Mouse (Mus musculus) frontal cortex, postnatal 10 days (tissue): ENCODE measurements around the gene Adarb2.
"Not testable (repeated sequence)": the region's sequence is repeated elsewhere in the genome, so short reads cannot be mapped to it uniquely, and the experiment has no call there.

Experiments
- DNase-seq, 2 experiments: peaks; one replicate each; pipeline ENCODE4 v3.0.0; 2022; ENCODE audit warnings: low spot score in 2 of 2, mixed read lengths in 1 of 2

Gene Adarb2

DNA sequence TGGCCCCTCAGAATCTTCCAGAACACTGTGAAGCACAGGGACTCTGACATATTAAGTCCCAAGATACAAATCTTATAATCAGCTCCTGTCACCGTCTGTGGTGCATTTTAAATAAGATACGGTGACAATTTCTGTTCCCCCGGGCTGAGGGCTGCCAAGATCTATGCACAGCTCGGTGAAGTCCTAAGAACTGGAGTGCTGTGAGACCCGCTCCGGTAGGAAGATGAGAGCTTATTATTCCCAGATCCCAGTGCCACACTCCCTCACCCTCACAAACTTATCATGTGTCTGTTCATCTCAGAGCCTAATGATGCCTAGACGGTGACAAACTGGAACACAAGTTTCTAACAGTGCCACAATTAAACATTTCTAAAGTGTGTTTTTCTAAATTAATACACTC, 384.8 kb downstream of the Adarb2 start:
- DNase-seq, result no peak

DNA sequence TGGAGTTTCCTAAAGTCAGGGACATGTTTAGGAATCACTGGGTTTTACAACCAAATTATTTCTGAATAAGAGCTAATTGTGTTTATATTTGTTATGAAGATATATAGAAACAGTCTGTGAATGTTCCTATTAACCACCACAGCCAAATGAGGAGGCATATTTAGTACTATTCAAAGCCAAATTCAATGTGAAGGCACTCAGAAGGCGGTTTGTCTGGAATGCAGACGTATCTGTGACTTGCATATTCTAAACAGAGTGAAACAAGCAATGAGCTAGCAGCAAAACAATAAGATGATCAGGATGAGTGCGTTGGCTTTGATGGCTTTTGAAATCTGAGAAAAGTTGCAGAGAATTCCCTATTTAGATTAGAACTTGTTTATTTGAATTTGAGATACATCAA, 387.8 kb downstream of the Adarb2 start:
- DNase-seq, result no peak

DNA sequence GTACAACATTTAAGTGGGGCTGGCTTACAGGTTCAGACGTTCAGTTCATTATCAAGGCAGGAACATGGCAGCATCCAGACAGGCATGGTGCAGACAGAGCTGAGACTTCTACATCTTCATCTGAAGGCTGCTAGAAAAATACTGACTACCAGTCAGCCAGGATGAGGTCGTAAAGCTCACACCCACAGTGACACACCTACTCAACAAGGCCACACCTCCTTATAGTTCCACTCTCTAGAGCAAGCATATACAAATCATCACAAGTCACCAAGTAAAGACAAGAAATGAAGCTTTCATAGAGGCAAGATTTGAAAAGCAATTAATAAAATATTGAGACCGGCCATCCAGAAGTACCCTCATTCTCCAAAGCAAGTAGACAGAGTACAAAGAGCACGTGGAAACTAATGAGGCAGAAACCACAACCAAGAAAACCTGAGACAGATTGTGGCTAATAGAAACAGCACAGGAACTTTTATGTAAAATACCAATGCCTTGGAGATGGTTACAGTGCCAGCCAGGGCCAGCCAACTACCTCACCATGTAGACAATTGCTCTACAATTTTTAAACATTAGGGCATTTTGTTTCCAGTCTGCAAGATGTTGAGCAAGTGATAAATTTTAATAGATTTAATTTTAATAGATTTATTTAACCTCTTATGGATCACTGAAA, 394.4 kb downstream of the Adarb2 start:
- no peak for DNase-seq

GRCm38 (mm10) chr13:8597647-8598017, 395.0 kb downstream of the Adarb2 start:
- DNase-seq, result no peak

- DNase-seq, result no peak
These were observed 403.0 kb downstream of the Adarb2 start for GRCm38 (mm10) chr13:8605645-8606044.

GRCm38 (mm10) chr13:8608040-8608439, 405.4 kb downstream of the Adarb2 start:
- DNase-seq, result no peak

GRCm38 (mm10) chr13:8608918-8609317, 406.3 kb downstream of the Adarb2 start:
- DNase-seq, result not testable (repeated sequence)

DNA sequence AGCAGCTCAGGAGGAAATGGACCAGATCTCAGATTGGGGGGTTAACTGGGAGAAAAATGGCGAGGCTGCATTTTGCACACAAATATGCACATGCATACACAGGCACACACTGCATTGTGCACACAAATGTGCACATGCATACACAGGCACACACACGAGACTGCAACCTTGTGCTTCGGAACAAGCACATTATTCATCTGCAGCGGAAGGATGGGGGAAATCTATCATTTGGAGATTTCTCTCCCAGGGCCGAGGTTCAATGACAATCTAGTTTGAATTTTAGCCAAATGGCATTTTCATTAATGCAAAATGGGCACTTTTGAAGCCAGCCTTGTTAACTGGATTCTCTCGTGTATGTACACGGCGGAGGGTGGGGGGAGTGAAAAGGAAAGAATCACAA, 408.3 kb downstream of the Adarb2 start:
- DNase-seq, result no peak

DNA sequence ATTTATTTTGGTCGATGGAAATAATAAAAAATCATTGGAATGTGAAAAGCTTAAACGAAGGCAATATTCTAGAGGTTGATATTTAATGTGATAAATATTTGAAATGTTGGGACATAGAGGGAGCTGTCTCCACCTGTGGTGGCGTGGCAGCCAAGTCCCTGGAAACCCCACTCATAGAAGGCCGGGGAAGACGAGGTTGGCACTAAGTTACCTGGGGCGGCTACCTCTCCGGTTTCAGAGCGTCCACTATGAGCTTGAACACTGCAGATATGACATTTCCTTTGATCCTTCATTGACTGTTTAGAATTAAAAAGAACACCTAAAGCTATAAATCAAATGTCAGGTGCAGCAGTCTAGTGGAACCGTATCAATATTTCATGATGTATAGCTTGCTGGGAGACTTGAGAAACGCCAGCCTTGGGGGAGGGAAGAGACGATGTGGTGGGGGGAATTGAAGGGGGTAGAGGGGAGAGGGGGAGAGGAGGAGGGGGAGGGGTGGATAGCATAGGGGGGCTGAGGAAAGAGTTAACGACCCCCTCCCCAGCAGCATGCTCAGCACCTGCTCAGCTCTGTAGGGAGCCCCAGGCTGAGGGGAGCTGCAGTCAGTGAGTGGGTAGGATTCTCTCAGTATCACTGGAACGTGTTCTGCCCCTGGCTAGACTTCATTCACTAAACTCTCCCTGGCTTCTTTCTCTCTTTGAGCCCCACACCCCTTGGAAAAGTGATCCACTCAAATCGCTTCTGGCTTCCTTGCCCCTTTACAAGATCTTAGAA, 410.1 kb downstream of the Adarb2 start:
- no peak for DNase-seq

- no peak for DNase-seq
These were observed 414.0 kb downstream of the Adarb2 start for GRCm38 (mm10) chr13:8616685-8617084.

DNA sequence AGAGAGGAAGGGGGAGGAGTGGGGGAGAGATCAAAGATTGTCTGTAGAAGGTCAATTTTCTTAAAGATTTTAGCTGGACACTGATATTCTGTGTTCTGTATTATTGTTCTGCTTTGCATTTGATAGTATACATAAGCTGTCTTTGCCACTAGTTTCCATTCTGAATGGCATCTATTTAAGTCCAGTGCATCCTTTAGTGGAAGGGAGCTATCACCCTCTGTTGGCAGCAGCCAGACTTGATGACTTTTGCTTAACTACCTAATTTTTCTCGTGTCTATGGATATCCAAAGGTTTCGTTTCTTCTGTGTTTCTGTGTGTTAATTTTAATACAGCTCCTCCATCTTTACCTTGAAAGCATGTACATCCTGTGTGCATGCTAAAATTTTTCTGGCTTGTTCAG, 419.6 kb downstream of the Adarb2 start:
- DNase-seq, result no peak

- no peak for DNase-seq
These were observed 426.9 kb downstream of the Adarb2 start for GRCm38 (mm10) chr13:8629565-8629964.

GRCm38 (mm10) chr13:8631618-8632017, 429.0 kb downstream of the Adarb2 start:
- no peak for DNase-seq

GRCm38 (mm10) chr13:8632072-8632471, 429.4 kb downstream of the Adarb2 start:
- DNase-seq, result no peak

- DNase-seq, result no peak
These were observed 431.0 kb downstream of the Adarb2 start for GRCm38 (mm10) chr13:8633385-8634337.

- DNase-seq, result no peak
These were observed 439.4 kb downstream of the Adarb2 start for GRCm38 (mm10) chr13:8642084-8642483.

GRCm38 (mm10) chr13:8643920-8644319, 441.3 kb downstream of the Adarb2 start:
- no peak for DNase-seq

DNA sequence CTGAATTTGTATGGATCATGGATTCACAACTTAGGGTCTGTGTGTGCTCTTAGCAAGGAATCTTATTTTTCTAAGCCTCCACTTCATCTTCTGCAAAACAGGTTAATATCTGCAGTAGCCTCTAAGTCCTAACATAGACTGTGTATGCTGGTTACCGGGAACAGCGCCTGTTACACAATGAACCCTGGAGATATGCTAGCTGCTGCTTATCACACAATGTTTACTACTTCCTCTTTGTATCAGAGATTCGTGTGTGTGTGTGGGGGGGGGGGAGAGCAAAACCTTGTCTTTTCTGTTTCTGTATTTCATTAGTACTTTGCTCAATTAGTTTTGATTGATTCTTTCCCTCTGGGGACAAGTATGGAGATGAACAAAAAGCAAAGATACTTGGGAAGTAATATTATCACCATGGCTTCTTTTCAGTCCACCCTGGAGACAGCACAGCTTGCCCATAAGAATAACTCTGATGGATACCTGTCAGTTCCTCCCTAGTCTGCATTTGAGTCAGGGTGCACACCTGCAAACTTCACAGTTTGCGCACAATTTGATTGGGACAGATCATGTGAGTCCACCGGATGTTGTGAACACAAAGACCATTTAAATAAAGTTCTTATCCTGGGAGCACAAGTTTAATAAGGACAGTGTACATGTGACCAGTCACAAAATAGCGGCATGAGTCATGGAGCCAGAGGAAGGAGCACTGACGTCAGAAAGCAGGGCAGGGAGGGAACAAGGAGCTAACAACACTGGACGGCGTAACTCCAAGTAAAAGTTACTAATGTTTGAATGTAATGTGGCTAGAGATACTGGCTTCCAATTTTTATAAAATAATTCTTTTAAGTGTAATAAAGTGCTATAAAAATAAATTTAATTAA, 442.4 kb downstream of the Adarb2 start:
- no peak for DNase-seq

- DNase-seq, result no peak
These were observed 446.6 kb downstream of the Adarb2 start for GRCm38 (mm10) chr13:8649261-8649660.

- DNase-seq, result no peak
These were observed 462.1 kb downstream of the Adarb2 start for GRCm38 (mm10) chr13:8664615-8665240.

DNA sequence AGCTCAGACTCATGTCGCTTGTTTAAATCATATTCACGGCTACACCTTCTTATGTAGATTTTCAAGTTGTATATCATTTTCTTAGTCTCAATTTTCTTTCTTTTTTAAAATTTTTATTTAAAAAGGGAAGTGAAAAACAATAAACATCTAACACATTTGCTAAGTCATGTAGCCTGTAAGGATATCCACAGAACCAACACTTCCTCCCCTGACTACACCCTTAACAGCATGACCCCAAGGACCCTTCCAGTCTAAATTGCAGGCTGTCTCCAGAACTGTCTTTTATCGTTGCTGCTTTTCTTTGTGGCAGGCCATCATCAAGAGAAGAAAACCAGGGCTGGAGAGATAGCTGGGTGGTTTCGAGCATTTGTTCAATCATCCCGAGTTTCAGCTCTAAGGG, 474.5 kb downstream of the Adarb2 start:
- DNase-seq, result no peak
